Mouse (Mus musculus) CH12F3 (cell line): ENCODE data around the gene Copb2.

Experiments used
- in situ Hi-C: fragments of 300-500 bp; cut with MboI; formaldehyde crosslinking; loops from 2 replicates; pipeline ENCODE4 v1.14.3; 2020; ENCODE audit warnings: low sequenced_read_pairs

The Copb2 gene

DNA sequence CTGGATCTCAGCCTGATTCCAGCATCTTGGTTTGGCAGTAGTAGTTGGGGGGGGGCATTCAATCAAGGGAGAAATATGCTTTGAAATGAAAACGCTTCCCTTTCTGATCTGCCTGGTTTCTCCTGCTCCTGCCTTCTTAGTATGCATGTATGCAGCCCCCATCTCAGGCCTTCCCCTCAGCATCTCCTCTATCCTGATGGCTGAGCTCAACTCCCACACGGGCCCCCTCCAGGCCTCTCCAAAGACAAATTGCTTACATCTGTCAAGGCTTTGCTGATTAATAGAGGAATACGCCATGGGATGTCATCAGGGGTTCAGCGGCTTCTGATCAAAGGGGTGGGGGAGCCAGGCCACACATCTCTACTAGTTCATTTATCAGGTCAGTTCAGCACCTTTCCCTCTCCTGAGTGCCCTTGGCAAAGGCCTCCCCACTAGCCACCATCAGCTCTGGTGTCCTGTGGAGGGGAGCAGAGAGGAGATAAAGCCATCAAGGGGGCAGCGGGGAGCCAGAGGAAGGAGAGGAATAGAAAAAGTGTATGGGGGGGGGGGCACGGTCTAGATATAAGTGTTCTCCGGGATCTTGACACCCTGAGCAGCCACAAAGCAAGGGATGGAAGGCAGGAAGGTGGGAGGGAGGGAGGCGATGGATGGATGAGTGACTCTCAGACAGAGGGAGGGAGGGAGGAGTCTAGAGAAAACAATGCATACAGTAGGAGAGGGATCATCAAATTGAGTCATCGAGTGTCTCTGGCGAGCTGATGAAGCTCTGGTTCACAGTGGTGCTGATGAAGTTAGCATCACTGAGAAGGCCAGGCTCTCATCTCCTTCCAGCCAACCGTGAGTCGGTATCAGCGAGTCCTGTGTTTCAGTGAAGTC, 70.0 kb downstream of the Copb2 start:
- in situ Hi-C loops: loop anchor here (25.0 kb wide), 1 partner anchor 329 kb away; the partner anchor contains the start of gene Foxl2
